Mouse (Mus musculus) hindbrain, embryonic 13.5 days (tissue): Measurements from ENCODE around the gene Meox1. TPM values are rescaled to one million over a fixed set of nuclear protein-coding genes. Genes with fewer than 3 reads are reported as not detected.
A peak's percentile ranks its signal among the peaks of the same experiment; 100 is the strongest.

Experiments
- ATAC-seq: fragments of 200-750 bp; cut with Nextera tagmentation; 2 replicates; pipeline ENCODE4 v1.8.0; 2017; ENCODE audit warnings: moderate TSS enrichment; ENCODE audit not compliant: low FRiP score
- H3K27ac ChIP-seq: fragments of 300-500 bp; sonication (generic); 2 replicates; pipeline ENCODE4 v1.5.1; 2015; ENCODE audit warnings: inconsistent platforms, mild to moderate bottlenecking, moderate library complexity
- H3K27me3 ChIP-seq: fragments of 300-500 bp; sonication (generic); 2 replicates; pipeline ENCODE4 v1.6.1; 2015; ENCODE audit warnings: mild to moderate bottlenecking, inconsistent platforms
- H3K36me3 ChIP-seq: fragments of 300-500 bp; sonication (generic); 2 replicates; pipeline ENCODE4 v1.6.1; 2015; ENCODE audit warnings: mild to moderate bottlenecking, inconsistent platforms
- H3K4me1 ChIP-seq: fragments of 300-500 bp; sonication (generic); replicated peaks from 2 replicates; pipeline ENCODE4 v1.6.1; 2015; ENCODE audit warnings: inconsistent platforms
- H3K4me2 ChIP-seq: fragments of 300-500 bp; sonication (generic); 2 replicates; pipeline ENCODE4 v1.6.1; 2015; ENCODE audit warnings: inconsistent platforms, mild to moderate bottlenecking, moderate library complexity
- H3K4me3 ChIP-seq: fragments of 300-500 bp; sonication (generic); 2 replicates; pipeline ENCODE4 v1.5.1; 2015; ENCODE audit warnings: mild to moderate bottlenecking, inconsistent platforms
- H3K9ac ChIP-seq: fragments of 300-500 bp; sonication (generic); 2 replicates; pipeline ENCODE4 v1.6.1; 2015; ENCODE audit warnings: mild to moderate bottlenecking, inconsistent platforms
- H3K9me3 ChIP-seq: fragments of 300-500 bp; sonication (generic); 2 replicates; pipeline ENCODE4 v1.6.1; 2016; ENCODE audit warnings: inconsistent platforms
- WGBS: fragments of 180-500 bp; shearing (Covaris S2); methylation state at CpG from one replicate; pipeline ENCODE4 v1.1.7; 2015; 5-methylcytosine and 5-hydroxymethylcytosine counted together
- polyA plus RNA-seq: library from polyadenylated mRNA; unstranded; fragments of >200 nt; fragmentation: Nextera tagmentation; extraction: Ambion mirVana; gene quantifications from 2 replicates; pipeline ENCODE4 v1.2.1, GENCODE M21; 2015

Gene Meox1
- polyA plus RNA-seq, 1 experiment from 2014 or later = 0.43 TPM

DNA sequence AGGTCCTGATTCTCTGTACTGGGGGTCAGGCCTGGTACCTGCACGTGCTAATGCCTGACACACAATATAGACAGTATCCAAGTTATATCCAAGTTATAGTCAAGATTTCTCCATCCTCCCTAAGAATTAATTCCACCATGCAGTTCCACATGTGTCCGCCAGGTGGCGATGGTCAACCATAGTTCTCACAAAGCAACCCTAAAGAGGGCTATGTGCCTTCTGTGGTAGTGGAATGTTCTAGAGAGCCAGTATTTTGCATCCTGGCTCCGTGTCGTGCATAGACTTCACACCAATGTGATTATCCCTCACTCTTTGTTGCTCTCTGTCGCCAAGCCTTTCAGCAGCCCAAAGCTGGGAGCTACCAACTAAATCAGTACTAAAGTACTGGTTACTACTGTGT, 25.5 kb upstream of the Meox1 start:
- Histone ChIP-seq H3K4me3 (no peak overlapping the region), H3K9ac (no peak overlapping the region), H3K4me2 (no peak overlapping the region), H3K27me3 (peaks cover 41% of the 10 kb centered on the region), H3K9me3 (no peaks in the 10 kb centered on the region), H3K27ac (no peak overlapping the region), H3K4me1 (0 out of 2 replicates have a peak, but pooled peaks cover 4% of the 10 kb centered on the region), H3K36me3 (no peaks in the 10 kb centered on the region)
- WGBS = 2% methylated on average over 6 of the region's 6 CpGs
- ATAC-seq = no peak

GRCm38 (mm10) chr11:101918609-101919008, 24.4 kb upstream of the Meox1 start:
- H3K4me1 ChIP-seq = 0 out of 2 replicates have a peak, but pooled peaks cover 4% of the 10 kb centered on the region
- H3K4me3 ChIP-seq = no peak overlapping the region
- no peak overlapping the region for H3K4me2 ChIP-seq
- H3K9ac ChIP-seq = no peak overlapping the region
- no peak for ATAC-seq
- no peaks in the 10 kb centered on the region for H3K36me3 ChIP-seq
- 74% methylated on average over 3 of the region's 3 CpGs for WGBS
- H3K27me3 ChIP-seq = peaks cover 46% of the 10 kb centered on the region
- H3K27ac ChIP-seq = no peak overlapping the region
- H3K9me3 ChIP-seq = no peaks in the 10 kb centered on the region

DNA sequence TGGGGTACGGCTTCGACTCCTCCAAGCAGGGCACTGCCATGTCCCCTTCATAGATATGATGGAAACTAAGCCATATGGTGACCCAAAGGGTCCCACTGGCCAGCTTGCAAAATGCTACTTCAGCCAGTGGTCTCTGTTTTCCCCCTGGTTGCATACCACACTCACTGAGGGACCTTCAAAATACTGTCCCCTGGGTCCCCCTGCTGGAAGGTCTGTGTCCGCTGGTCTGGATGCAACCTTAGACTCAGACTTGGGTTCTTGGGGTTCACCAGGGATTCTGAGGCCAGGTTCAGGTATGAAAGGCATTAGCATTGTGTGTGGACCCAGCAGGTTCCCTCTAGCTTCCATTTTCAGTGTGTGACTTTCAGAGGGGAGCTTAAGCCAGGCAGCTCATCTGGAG, 22.6 kb upstream of the Meox1 start:
- no peak overlapping the region for H3K27ac ChIP-seq
- no peak overlapping the region for H3K4me2 ChIP-seq
- 0 out of 2 replicates have a peak, but pooled peaks cover 4% of the 10 kb centered on the region for H3K4me1 ChIP-seq
- no peak overlapping the region for H3K4me3 ChIP-seq
- H3K27me3 ChIP-seq = peaks cover 48% of the 10 kb centered on the region
- H3K9ac ChIP-seq = no peak overlapping the region
- no peaks in the 10 kb centered on the region for H3K9me3 ChIP-seq
- ATAC-seq = no peak
- no peaks in the 10 kb centered on the region for H3K36me3 ChIP-seq
- 77% methylated on average over 3 of the region's 3 CpGs for WGBS

- ATAC-seq = no peak
- Histone ChIP-seq H3K4me3 (no peak overlapping the region), H3K36me3 (no peaks in the 10 kb centered on the region), H3K4me2 (no peak overlapping the region), H3K27ac (no peak overlapping the region), H3K27me3 (peaks cover 40% of the 10 kb centered on the region), H3K9ac (no peak overlapping the region), H3K9me3 (no peaks in the 10 kb centered on the region), H3K4me1 (no peaks in the 10 kb centered on the region)
- 64% methylated on average over 8 of the region's 8 CpGs for WGBS
These were observed 19.4 kb upstream of the Meox1 start for GRCm38 (mm10) chr11:101913591-101913990.

DNA sequence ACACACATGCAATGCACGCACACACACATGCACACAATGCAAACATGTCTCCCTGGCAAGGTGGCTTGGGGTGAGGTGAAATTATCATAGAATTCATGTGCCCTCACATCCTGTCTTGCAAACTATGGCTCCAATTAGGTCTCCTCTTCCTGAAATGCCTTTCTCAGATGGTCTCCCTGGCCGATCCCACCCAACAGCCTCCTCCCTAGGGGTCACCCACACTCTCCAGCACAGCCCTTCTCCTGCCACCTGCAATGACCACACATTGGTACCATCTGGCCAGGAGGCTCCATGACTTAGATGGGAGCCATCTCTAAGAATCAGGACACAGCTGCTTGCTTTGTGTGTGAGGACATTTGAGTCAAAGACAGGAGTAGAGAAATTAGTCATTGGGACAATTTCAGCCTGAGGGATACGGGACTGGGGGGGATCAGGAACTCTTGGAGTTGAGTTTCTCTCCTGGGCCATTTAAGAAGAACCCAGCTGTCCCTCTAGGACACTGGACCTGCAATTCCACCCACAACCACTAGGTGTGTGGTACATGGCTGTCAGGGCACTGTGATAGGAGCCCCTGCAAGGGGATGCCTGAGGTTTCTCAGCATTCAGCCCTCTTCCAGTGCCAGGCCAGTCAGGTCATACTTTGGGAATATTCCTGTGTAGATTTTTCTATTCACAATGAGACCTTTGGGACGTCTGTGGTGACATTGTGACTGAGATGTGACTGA, 17.8 kb upstream of the Meox1 start:
- Histone ChIP-seq H3K9ac (no peak overlapping the region), H3K36me3 (no peaks in the 10 kb centered on the region)
- WGBS = 67% methylated on average over 4 of the region's 4 CpGs

GRCm38 (mm10) chr11:101910230-101910946, 16.2 kb upstream of the Meox1 start:
- no peak overlapping the region for H3K4me3 ChIP-seq
- no peak overlapping the region for H3K27ac ChIP-seq
- no peak overlapping the region for H3K9ac ChIP-seq
- peaks cover 37% of the 10 kb centered on the region for H3K27me3 ChIP-seq
- H3K4me2 ChIP-seq = no peak overlapping the region
- no peaks in the 10 kb centered on the region for H3K4me1 ChIP-seq
- 29% methylated on average over 21 of the region's 21 CpGs for WGBS
- H3K9me3 ChIP-seq = no peaks in the 10 kb centered on the region
- no peak for ATAC-seq
- H3K36me3 ChIP-seq = no peaks in the 10 kb centered on the region

More for the DNA sequence above, 17.8 kb upstream of the Meox1 start:
- no peak overlapping the region for H3K27ac ChIP-seq
- no peak overlapping the region for H3K4me3 ChIP-seq
- H3K27me3 ChIP-seq = peaks cover 37% of the 10 kb centered on the region
- no peak overlapping the region for H3K4me2 ChIP-seq
- no peak for ATAC-seq
- no peaks in the 10 kb centered on the region for H3K4me1 ChIP-seq
- no peaks in the 10 kb centered on the region for H3K9me3 ChIP-seq

DNA sequence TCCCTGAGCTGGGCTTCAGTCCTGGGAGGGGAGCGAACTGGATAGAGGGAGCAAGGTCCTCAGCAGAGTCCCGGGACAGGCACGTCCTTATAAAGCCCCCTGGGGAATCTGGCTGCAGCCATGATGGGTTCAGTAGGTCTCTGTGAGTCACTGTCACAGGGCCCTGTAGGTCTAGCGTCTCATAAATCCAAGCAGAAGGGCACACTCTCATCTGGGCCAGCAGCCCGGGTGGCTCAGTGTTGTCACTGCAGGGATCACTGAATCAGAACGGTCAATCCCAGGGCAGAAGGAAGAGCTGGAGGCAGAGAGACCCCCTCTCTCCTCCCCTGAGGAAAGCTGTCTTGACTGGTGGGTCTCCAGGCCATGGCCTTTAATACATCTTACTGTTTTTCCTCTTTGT, 14.6 kb upstream of the Meox1 start:
- Histone ChIP-seq H3K27me3 (peaks cover 29% of the 10 kb centered on the region), H3K4me2 (no peak overlapping the region), H3K36me3 (no peaks in the 10 kb centered on the region), H3K9me3 (no peaks in the 10 kb centered on the region), H3K4me3 (no peak overlapping the region), H3K9ac (no peak overlapping the region), H3K4me1 (peaks cover 5% of the 10 kb centered on the region), H3K27ac (no peak overlapping the region)
- 55% methylated on average over 6 of the region's 6 CpGs for WGBS
- no peak for ATAC-seq

GRCm38 (mm10) chr11:101905115-101905514, 10.9 kb upstream of the Meox1 start:
- no peak overlapping the region for H3K4me2 ChIP-seq
- H3K27ac ChIP-seq = no peak overlapping the region
- ATAC-seq = no peak
- H3K9me3 ChIP-seq = no peaks in the 10 kb centered on the region
- WGBS = 29% methylated on average over 13 of the region's 13 CpGs
- H3K4me3 ChIP-seq = no peak overlapping the region
- no peaks in the 10 kb centered on the region for H3K36me3 ChIP-seq
- H3K27me3 ChIP-seq = peaks cover 13% of the 10 kb centered on the region; the same call in 1 of the 2 replicates
- H3K4me1 ChIP-seq = peaks cover 5% of the 10 kb centered on the region
- no peak overlapping the region for H3K9ac ChIP-seq

DNA sequence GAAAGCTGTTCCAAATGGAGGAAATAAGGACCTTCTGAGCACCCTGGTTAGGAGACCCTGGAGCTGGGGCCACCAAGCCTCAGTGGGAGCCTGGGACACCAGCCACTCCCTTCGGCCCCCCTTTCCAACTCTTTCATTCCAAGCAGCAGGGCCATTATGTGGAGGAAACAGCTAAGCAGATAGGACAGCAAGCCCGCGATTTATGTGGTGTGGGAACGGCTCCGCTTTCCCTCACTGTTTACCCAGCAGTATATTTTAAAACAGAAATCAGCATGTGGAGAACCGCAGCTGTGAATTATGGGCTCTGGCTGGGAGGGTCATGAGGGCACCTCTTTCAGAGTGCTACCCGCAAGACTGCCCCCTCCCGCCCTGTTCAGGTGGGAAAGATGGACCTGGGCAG, 7.1 kb upstream of the Meox1 start:
- Histone ChIP-seq H3K27ac (no peak overlapping the region), H3K9me3 (no peaks in the 10 kb centered on the region), H3K4me3 (no peak overlapping the region), H3K4me1 (peaks cover 14% of the 10 kb centered on the region), H3K9ac (no peak overlapping the region), H3K27me3 (peaks cover 4% of the 10 kb centered on the region; the same call in 1 of the 2 replicates), H3K36me3 (no peaks in the 10 kb centered on the region), H3K4me2 (no peak overlapping the region)
- 62% methylated on average over 8 of the region's 8 CpGs for WGBS
- ATAC-seq = no peak

- H3K27me3 ChIP-seq = peaks cover 29% of the 10 kb centered on the region
- no peaks in the 10 kb centered on the region for H3K9me3 ChIP-seq
- H3K9ac ChIP-seq = no peak overlapping the region
- 91% methylated on average over 4 of the region's 4 CpGs for WGBS
- peaks cover 13% of the 10 kb centered on the region for H3K4me1 ChIP-seq
- no peak overlapping the region for H3K4me2 ChIP-seq
- no peaks in the 10 kb centered on the region for H3K36me3 ChIP-seq
- H3K4me3 ChIP-seq = no peak overlapping the region
- no peak for ATAC-seq
- no peak overlapping the region for H3K27ac ChIP-seq
These were observed 4.2 kb upstream of the Meox1 start for GRCm38 (mm10) chr11:101898328-101898727.

GRCm38 (mm10) chr11:101896546-101897361, 2.6 kb upstream of the Meox1 start:
- no peak overlapping the region for H3K27ac ChIP-seq
- no peaks in the 10 kb centered on the region for H3K9me3 ChIP-seq
- H3K9ac ChIP-seq = no peak overlapping the region
- no peak for ATAC-seq
- peaks cover 45% of the 10 kb centered on the region for H3K27me3 ChIP-seq
- H3K4me2 ChIP-seq = no peak overlapping the region
- WGBS = 20% methylated on average over 13 of the region's 13 CpGs
- no peak overlapping the region for H3K4me3 ChIP-seq
- H3K4me1 ChIP-seq = peaks cover 16% of the 10 kb centered on the region
- no peaks in the 10 kb centered on the region for H3K36me3 ChIP-seq

- Histone ChIP-seq H3K9ac (0 out of 2 replicates have a peak overlapping the region, but pooled peaks have one; percentile 19), H3K4me3 (no peak overlapping the region), H3K27ac (no peak overlapping the region), H3K36me3 (no peaks in the 10 kb centered on the region), H3K4me2 (no peak overlapping the region), H3K27me3 (peaks cover 49% of the 10 kb centered on the region), H3K4me1 (peaks cover 38% of the 10 kb centered on the region), H3K9me3 (no peaks in the 10 kb centered on the region)
- no peak for ATAC-seq
- WGBS = 33% methylated on average over 15 of the region's 15 CpGs
These were observed 614 bp downstream of the Meox1 start for GRCm38 (mm10) chr11:101893560-101893959.
